Mouse (Mus musculus) liver, adult 2 months (tissue): Measurements from ENCODE around the gene Ccr5.

Source experiments
- CTCF ChIP-seq: fragments of 200-500 bp; IDR thresholded peaks from 2 replicates; pipeline ENCODE4 v1.5.1; 2011; ENCODE audit warnings: low read depth, low read length, control low read depth
- POLR2A ChIP-seq: fragments of 200-500 bp; IDR thresholded peaks from 2 replicates; pipeline ENCODE4 v1.6.1; 2011; ENCODE audit warnings: low read length, control low read depth; ENCODE audit not compliant: insufficient read depth; ENCODE audit errors: extremely low read depth

DNA sequence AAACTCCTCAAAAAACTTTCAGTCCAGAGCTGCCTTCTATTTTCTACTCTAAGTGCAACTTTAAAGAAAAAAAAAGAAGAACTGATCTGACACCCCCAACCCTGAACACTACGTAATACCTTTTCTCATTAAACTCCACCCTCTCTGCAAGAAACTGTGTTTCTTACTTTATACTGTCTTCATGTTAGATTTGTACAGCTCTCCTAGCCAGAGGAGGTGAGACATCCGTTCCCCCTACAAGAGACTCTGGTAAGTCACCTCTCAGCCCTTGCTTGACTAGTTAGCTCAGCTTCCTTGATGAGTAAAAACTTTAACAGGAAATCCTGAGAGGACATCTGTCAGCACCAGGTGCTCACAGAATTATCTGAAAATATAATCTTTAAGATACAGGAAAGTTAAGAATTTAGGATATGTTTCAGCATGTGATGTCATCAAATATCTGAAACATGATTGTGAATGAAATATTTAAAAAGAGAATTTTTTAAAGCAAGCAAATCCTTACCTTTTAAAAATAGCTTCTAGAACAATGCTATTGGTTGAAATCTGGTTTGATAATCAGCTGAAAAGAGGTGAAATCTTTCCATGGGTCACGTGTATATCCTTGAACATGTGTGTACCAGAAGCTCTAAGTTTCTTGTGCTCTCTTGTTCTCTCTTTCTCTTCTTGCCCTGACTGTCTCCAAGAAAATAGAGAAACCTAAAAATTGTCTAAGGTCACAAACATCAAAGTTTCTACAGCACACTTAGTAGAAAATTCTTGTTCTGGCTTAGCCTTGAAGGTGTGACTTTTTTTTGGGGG lies at the start of gene Ccr5:
- TF ChIP-seq POLR2A (no peak), CTCF (no peak)
